Mouse (Mus musculus) liver, embryonic 14.5 days (tissue): ENCODE measurements at regions not wholly inside any gene's neighbourhood (a gene's known extent, or its start where the extent isn't known, plus 50 kb on each side); places are given as distances from the start of the nearest gene placed in this dataset.

Source experiments
- CTCF ChIP-seq: IDR thresholded peaks from 2 replicates; pipeline ENCODE4 v1.5.1; 2016; ENCODE audit warnings: antibody characterized with exemption, low read depth, control low read depth
- EP300 ChIP-seq: IDR thresholded peaks from 2 replicates; pipeline ENCODE4 v1.6.1; 2016; ENCODE audit warnings: antibody characterized with exemption, low read depth

DNA sequence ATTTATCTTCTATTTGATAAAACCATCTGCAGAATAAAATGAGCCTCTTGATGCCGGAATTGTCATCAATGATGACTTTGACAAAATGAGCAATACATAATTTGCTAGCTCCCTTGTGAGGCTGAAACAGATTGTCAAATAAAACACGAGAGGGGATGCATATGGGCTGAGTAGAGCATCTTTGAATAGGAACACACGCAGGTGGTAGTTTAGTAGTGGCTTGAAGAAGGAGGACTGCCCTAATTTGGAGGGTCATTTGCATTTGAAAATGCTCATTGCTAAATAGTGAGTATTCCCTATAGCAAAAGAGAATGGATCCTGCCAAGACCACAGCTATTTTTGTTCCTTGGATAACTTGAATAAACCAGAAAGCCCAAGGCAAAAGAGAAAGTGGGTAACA, 339.5 kb downstream of the Ppargc1a start:
- TF ChIP-seq CTCF = no peak
- TF ChIP-seq EP300 = no peak
